Mouse (Mus musculus) heart, embryonic 11.5 days (tissue): ENCODE measurements around the gene Stat1. TPM values are rescaled to one million over a fixed set of nuclear protein-coding genes. Genes with fewer than 3 reads are reported as not detected.

Experiments used
- ATAC-seq: fragments of 200-750 bp; cut with Nextera tagmentation; replicated peaks from 2 replicates; pipeline ENCODE4 v1.8.0; 2017; ENCODE audit warnings: moderate library complexity; ENCODE audit not compliant: insufficient number of reproducible peaks, low FRiP score, low TSS enrichment
- H3K27ac ChIP-seq: fragments of 300-500 bp; sonication (generic); 2 replicates; pipeline ENCODE4 v1.5.1; 2014; ENCODE audit warnings: mild to moderate bottlenecking, low read depth, low read length
- H3K27me3 ChIP-seq: fragments of 300-500 bp; sonication (generic); 2 replicates; pipeline ENCODE4 v1.6.1; 2014; ENCODE audit warnings: mild to moderate bottlenecking, low read length, mixed read lengths; ENCODE audit not compliant: control insufficient read depth, insufficient read depth
- H3K36me3 ChIP-seq: fragments of 300-500 bp; sonication (generic); 2 replicates; pipeline ENCODE4 v1.6.1; 2014; ENCODE audit warnings: mild to moderate bottlenecking, low read length, moderate library complexity, mixed read lengths; ENCODE audit not compliant: control insufficient read depth, insufficient read depth
- H3K4me1 ChIP-seq: fragments of 300-500 bp; sonication (generic); 2 replicates; pipeline ENCODE4 v1.6.1; 2014; ENCODE audit warnings: low read length; ENCODE audit not compliant: control insufficient read depth, insufficient read depth
- H3K4me2 ChIP-seq: fragments of 300-500 bp; sonication (generic); 2 replicates; pipeline ENCODE4 v1.6.1; 2014; ENCODE audit warnings: mild to moderate bottlenecking, moderate library complexity
- H3K4me3 ChIP-seq: fragments of 300-500 bp; sonication (generic); 2 replicates; pipeline ENCODE4 v1.5.1; 2014; ENCODE audit warnings: low read depth, low read length
- H3K9ac ChIP-seq: fragments of 300-500 bp; sonication (generic); 2 replicates; pipeline ENCODE4 v1.6.1; 2014; ENCODE audit warnings: mild to moderate bottlenecking, low read depth, low read length, moderate library complexity
- H3K9me3 ChIP-seq: fragments of 300-500 bp; sonication (generic); replicated peaks from 2 replicates; pipeline ENCODE4 v1.6.1; 2016; ENCODE audit warnings: low read length; ENCODE audit not compliant: control insufficient read depth
- WGBS: fragments of 180-500 bp; shearing (Covaris S2); extraction: QIAGEN DNeasy Blood & Tissue Kit; methylation state at CpG from one replicate; pipeline ENCODE4 v1.1.7; 2014; ENCODE audit not compliant: insufficient replicate concordance; 5-methylcytosine and 5-hydroxymethylcytosine counted together
- polyA plus RNA-seq: library from polyadenylated mRNA; unstranded; fragments of >200 nt; fragmentation: Nextera tagmentation; extraction: Ambion mirVana; gene quantifications from 2 replicates; pipeline ENCODE4 v1.2.1, GENCODE M21; 2014

Gene Stat1
- polyA plus RNA-seq, 1 experiment from 2014 or later: 28.5 TPM

DNA sequence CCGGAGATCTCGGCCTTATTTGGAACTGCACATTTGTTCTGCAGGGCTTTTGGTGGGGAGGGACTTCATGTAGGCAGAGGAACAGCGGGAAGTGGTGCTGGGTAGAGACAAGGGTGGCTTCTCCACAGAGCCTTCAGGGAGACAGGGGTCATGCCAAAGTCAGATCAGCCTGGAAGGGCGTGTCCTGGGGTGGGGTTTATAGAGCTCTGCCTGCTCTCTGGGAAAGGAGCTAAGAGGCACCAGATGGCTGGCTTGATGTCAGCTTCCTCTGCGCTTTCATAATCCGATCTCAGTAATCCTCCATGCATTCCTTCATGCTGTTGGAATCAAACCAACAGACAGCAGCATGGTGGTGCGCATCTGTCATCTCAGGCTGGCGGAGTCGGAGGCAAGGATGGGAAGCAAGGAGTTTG is 30.7 kb downstream of the Stat1 start:
- no peak overlapping the region for H3K4me2 ChIP-seq
- peaks cover 19% of the 10 kb centered on the region for H3K4me1 ChIP-seq
- WGBS: 44% methylated on average over 9 of the region's 9 CpGs
- H3K4me3 ChIP-seq: no peak overlapping the region
- H3K9ac ChIP-seq: no peak overlapping the region
- H3K9me3 ChIP-seq: no peaks in the 10 kb centered on the region
- H3K27me3 ChIP-seq: no peaks in the 10 kb centered on the region
- peak overlapping the region; percentile 25; the same call in 1 of the 2 replicates for H3K27ac ChIP-seq
- 0 out of 2 replicates have a peak, but pooled peaks have one; percentile 33 for ATAC-seq
- peaks cover 3% of the 10 kb centered on the region; the same call in 1 of the 2 replicates for H3K36me3 ChIP-seq

DNA sequence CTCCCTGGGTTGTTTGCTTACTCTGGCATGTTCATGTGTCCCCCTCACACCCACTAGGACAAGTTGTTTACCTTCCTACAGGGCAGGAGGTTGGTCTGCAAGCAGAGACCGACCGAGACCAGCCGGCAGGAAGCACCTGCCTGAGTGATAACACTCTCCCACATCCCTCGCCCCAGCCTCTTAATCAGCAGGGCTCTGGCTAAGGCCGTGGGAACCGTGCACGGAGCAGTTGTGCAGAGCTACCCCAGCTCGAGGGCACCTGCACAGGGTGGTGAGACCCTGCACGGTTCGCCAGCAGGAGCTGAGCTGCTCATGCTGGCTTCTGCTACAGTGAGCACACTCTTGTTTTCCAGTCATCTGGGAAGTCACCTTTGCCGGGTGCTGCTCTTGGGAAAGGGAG is 31.4 kb downstream of the Stat1 start:
- H3K4me3 ChIP-seq: no peak overlapping the region
- H3K4me2 ChIP-seq: no peak overlapping the region
- no peaks in the 10 kb centered on the region for H3K9me3 ChIP-seq
- peak overlapping the region; percentile 58 for H3K27ac ChIP-seq
- WGBS: 29% methylated on average over 11 of the region's 11 CpGs
- H3K27me3 ChIP-seq: no peaks in the 10 kb centered on the region
- no peak overlapping the region for H3K9ac ChIP-seq
- peaks cover 3% of the 10 kb centered on the region; the same call in 1 of the 2 replicates for H3K36me3 ChIP-seq
- peaks cover 19% of the 10 kb centered on the region for H3K4me1 ChIP-seq
- peak; percentile 71; the same call in 1 of the 2 replicates for ATAC-seq

GRCm38 (mm10) chr1:52151166-52151565 is 31.9 kb downstream of the Stat1 start:
- peaks cover 19% of the 10 kb centered on the region for H3K4me1 ChIP-seq
- H3K9ac ChIP-seq: no peak overlapping the region
- H3K27ac ChIP-seq: peak overlapping the region; percentile 58
- H3K9me3 ChIP-seq: no peaks in the 10 kb centered on the region
- WGBS: 91% methylated on average over 5 of the region's 5 CpGs
- no peak overlapping the region for H3K4me2 ChIP-seq
- peaks cover 3% of the 10 kb centered on the region; the same call in 1 of the 2 replicates for H3K36me3 ChIP-seq
- no peak overlapping the region for H3K4me3 ChIP-seq
- ATAC-seq: no peak
- no peaks in the 10 kb centered on the region for H3K27me3 ChIP-seq

- Histone ChIP-seq H3K36me3 (peaks cover 3% of the 10 kb centered on the region), H3K27ac (peak overlapping the region; percentile 74; the same call in 1 of the 2 replicates), H3K9me3 (no peaks in the 10 kb centered on the region), H3K9ac (no peak overlapping the region), H3K4me3 (no peak overlapping the region), H3K4me2 (no peak overlapping the region), H3K27me3 (no peaks in the 10 kb centered on the region), H3K4me1 (peaks cover 17% of the 10 kb centered on the region)
- ATAC-seq: peak; percentile 67
- 55% methylated on average over 13 of the region's 13 CpGs for WGBS
Measured at GRCm38 (mm10) chr1:52152369-52152768, 33.1 kb downstream of the Stat1 start.

DNA sequence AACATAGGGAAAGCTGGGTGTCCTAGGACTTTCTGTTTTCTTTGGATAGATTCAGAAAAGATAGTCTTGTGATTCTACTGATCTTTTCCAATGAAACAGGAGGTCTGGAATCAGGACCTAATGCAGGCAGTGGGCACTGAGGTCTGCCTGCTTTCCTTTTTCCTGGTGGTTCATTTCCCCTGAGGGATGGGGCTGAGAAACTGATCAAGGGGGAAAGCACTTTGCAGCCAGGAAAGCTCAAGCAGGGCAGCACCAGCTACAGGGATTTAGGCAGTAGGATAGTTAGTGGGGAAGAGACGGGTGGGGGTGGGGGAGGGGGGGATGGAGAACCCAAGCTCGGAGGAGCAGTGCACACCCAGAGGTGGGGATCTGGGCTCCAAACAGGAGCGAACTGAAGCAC is 33.7 kb downstream of the Stat1 start:
- no peaks in the 10 kb centered on the region for H3K27me3 ChIP-seq
- 33% methylated on average over 3 of the region's 3 CpGs for WGBS
- peaks cover 15% of the 10 kb centered on the region for H3K4me1 ChIP-seq
- peak overlapping the region; percentile 67 for H3K27ac ChIP-seq
- no peak overlapping the region for H3K9ac ChIP-seq
- H3K9me3 ChIP-seq: no peaks in the 10 kb centered on the region
- H3K36me3 ChIP-seq: peaks cover 6% of the 10 kb centered on the region
- H3K4me3 ChIP-seq: no peak overlapping the region
- no peak overlapping the region for H3K4me2 ChIP-seq
- ATAC-seq: no peak

DNA sequence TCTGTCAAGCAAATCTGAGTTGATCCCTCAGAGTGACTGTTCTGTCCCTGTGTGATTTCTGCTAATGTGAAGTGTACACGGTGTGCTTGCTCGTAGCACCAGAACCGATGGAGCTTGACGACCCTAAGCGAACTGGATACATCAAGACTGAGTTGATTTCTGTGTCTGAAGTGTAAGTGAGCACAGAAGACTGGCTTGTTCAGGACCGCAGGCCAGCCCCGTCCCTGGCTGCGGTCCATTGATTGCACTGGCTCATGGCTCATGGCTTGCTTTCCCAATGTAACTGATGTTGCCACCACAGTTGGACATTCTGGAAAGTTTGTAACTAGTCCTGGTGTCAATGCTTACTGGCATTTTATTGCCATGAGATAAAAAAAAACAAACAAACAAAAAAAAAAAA is 35.6 kb downstream of the Stat1 start:
- ATAC-seq: no peak
- 93% methylated on average over 8 of the region's 8 CpGs for WGBS
- H3K36me3 ChIP-seq: peaks cover 6% of the 10 kb centered on the region

DNA sequence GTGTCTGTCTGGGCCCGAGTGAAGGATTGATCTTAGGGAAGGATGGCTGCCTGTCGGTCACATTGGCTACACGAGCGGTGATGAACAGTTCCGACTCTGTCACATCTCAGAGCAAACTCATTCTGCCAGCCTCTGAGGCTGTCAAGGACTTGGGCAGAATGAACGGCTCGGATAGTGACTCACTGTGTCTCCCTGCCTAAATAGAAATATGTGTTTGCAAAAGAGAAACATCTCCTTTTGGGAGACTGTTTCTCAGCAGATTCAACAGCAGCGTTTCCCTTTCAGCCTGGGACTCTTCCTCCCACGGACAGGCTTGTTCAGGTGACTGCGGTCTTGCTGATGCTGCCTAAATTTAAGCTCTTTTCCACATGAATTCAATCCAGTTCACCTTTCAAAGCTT is 37.1 kb downstream of the Stat1 start:
- 86% methylated on average over 10 of the region's 10 CpGs for WGBS
- peaks cover 6% of the 10 kb centered on the region for H3K36me3 ChIP-seq

More for the DNA sequence above, 35.6 kb downstream of the Stat1 start:
- H3K4me2 ChIP-seq: no peak overlapping the region
- H3K27me3 ChIP-seq: no peaks in the 10 kb centered on the region
- no peak overlapping the region for H3K9ac ChIP-seq
- H3K4me1 ChIP-seq: peaks cover 12% of the 10 kb centered on the region
- H3K4me3 ChIP-seq: no peak overlapping the region
- H3K9me3 ChIP-seq: no peaks in the 10 kb centered on the region
- no peak overlapping the region for H3K27ac ChIP-seq

GRCm38 (mm10) chr1:52158040-52158439 is 38.8 kb downstream of the Stat1 start:
- no peak for ATAC-seq
- peaks cover 3% of the 10 kb centered on the region; the same call in 1 of the 2 replicates for H3K36me3 ChIP-seq
- WGBS: 91% methylated on average over 2 of the region's 2 CpGs

More for the DNA sequence above, 37.1 kb downstream of the Stat1 start:
- ATAC-seq: no peak
- Histone ChIP-seq H3K27ac (no peak overlapping the region), H3K4me1 (no peaks in the 10 kb centered on the region), H3K4me3 (no peak overlapping the region), H3K4me2 (no peak overlapping the region), H3K9me3 (no peaks in the 10 kb centered on the region), H3K27me3 (no peaks in the 10 kb centered on the region), H3K9ac (no peak overlapping the region)

More at GRCm38 (mm10) chr1:52158040-52158439, 38.8 kb downstream of the Stat1 start:
- Histone ChIP-seq H3K4me3 (no peak overlapping the region), H3K9me3 (no peaks in the 10 kb centered on the region), H3K27me3 (no peaks in the 10 kb centered on the region), H3K4me2 (no peak overlapping the region), H3K27ac (no peak overlapping the region), H3K4me1 (no peaks in the 10 kb centered on the region), H3K9ac (no peak overlapping the region)
